Mouse (Mus musculus) G1E (cell line): Measurements from ENCODE around the gene Znrf1.

ENCODE experiments used
- CTCF ChIP-seq: IDR thresholded peaks from 2 replicates; pipeline ENCODE4 v1.5.1; 2012; ENCODE audit warnings: low read depth, low read length, inconsistent platforms, mixed read lengths
- TAL1 ChIP-seq: conservative IDR thresholded peaks from 2 replicates; pipeline ENCODE4 v1.6.1; 2012; ENCODE audit warnings: low read depth, low read length, inconsistent platforms, mixed read lengths

DNA sequence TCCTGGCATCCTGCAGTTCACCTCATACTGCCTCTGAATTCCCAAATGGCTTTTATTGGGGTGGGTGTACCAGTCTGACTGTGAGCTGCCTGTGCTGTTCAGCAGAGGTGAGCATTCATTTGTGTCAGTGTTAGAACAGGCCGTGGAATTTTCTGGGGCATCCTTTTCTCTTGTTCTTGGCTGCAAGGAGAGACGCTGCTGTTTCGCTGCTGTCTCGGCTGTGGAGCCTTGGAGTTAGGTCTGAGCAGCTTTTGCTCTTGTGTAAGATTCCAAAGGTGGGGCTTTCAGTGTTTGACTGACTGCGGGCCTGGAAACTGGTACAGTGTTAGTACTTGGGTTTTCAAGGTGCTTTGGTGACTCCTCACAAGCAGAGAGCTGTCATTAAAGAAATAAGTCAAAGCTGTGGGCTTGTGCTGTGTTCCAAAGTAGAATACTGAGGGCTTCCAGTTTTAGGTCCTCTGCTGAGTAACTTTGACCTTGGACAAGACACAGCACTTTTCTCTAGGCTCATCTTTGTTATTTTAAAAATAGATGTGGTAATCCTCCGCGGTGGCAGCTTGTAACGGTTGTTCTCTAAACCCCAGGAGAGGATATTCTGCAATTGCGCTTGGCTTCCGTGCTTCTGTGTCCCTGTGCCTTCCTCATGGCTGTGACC lies 3.7 kb downstream of the Znrf1 start:
- TF ChIP-seq CTCF (no peak), TAL1 (no peak)
